Mouse (Mus musculus) left cerebral cortex, postnatal 14 days (tissue): ENCODE results near the gene Sdk2. TPM values are rescaled to one million over a fixed set of nuclear protein-coding genes. Genes with fewer than 3 reads are reported as not detected.

ENCODE experiments used
- DNase-seq, 2 experiments: peaks; one replicate each; pipeline ENCODE4 v3.0.0; 2021 to 2022; ENCODE audit warnings: low spot score in 2 of 2, mixed read lengths in 1 of 2
- intact Hi-C: fragments of 180-260 bp; cut with DNase I; formaldehyde crosslinking; loops from one replicate; pipeline ENCODE4 v1.15.1; 2025
- total RNA-seq, 2 experiments: library from RNA; stranded (reverse); gene quantifications; 2 replicates each; pipeline ENCODE4 v1.2.3; 2021

Sdk2 gene
- total RNA-seq, 2 experiments from 2014 or later, result 34.7 to 44.8 TPM

DNA sequence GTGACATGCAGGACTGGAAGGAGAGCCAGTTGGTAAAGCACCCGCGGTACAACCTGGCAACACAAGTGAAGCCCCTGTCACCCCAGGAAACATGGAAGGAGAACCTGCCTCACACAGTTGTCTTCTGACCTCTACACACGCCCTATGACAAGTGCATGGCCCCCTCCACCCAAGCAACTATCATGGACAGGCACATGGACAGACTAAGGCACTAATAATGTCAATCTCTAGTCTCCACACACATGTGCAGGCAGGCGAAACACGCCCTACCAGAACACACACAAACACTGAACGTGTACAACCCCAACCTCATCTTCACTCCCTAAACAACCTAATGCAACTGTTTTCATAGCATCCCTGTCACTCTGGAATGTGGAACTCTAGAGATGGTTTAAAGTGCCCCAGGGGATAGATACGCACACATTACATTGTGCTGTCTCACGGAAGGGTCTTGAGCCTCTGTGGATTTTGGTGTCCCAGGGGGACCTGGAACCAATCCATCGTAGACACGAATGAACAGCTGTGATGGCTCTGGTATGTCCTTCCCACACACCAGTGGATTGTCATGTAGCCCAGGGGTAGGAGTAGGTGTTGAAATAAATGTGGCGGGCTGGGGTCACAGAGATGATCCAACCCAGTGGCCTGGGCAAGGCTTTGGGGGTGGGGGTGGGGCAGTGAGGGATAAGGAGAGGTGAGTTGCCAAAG lies 329.8 kb downstream of the Sdk2 start:
- no peak for DNase-seq

GRCm38 (mm10) chr11:113735151-113735550 lies 331.7 kb downstream of the Sdk2 start:
- intact Hi-C loops, result no loop called here
- DNase-seq, result no peak

More for the DNA sequence above, 329.8 kb downstream of the Sdk2 start:
- intact Hi-C loops, result no loop called here

- intact Hi-C loops, result no loop called here
- DNase-seq, result no peak
Measured at GRCm38 (mm10) chr11:113733631-113734364, 333.0 kb downstream of the Sdk2 start.

DNA sequence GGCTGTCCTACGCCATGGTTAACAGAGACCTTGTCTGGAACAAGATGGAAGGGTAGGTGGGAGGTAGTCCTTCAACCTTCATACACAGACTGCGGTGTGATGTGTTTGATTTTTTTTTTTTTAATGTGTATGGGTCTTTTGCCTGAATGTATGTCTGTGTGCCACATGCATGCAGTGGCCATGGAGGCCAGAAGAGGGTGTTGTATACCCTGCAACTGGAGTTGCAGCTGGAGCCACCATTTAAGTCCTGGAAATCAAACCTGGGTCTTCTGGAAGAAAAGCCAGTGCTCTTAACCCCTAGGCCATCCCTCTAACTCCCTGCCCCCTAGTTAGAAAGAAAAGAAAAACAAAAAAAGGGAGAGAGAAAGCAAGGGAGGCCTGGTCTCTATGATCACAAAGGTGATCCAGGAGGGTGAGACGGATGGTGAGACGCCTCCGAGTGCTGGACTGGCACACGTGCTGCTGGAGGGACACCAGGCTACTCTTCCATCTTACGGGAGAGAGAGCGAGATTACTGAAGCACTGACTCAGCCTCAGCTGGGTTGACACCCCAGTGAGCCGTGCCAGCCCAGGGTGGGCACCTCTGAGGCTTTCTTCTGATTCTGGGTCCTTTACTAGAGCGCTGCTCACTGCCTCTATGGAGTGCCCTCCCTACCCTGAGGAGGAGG lies 334.8 kb downstream of the Sdk2 start:
- intact Hi-C loops, result no loop called here
- no peak for DNase-seq

GRCm38 (mm10) chr11:113730879-113731278 lies 336.0 kb downstream of the Sdk2 start:
- intact Hi-C loops, result no loop called here

DNA sequence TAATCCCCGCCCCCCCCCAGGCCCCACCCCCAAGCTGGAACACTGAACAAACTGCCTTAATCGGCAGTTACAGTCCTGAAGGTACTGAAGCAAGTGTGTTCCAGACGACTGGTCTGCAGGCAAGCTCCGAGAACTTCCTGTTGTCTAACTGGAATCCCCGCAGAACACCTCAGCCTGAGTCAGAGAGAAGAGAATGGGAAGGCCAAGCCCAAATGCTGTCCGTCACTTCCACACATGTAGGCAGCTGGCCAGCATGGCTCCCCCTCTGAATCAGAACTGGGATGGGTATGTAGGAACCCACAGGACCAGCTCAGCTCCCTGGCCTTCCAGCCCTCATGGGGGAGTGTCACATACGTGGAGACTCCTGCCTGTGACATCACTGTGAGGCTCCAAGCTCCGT lies 336.9 kb downstream of the Sdk2 start:
- intact Hi-C loops, result no loop called here
- no peak for DNase-seq

More at GRCm38 (mm10) chr11:113730879-113731278, 336.0 kb downstream of the Sdk2 start:
- no peak for DNase-seq

- DNase-seq, result no peak
- intact Hi-C loops, result no loop called here
Measured at GRCm38 (mm10) chr11:113729239-113729638, 337.6 kb downstream of the Sdk2 start.

DNA sequence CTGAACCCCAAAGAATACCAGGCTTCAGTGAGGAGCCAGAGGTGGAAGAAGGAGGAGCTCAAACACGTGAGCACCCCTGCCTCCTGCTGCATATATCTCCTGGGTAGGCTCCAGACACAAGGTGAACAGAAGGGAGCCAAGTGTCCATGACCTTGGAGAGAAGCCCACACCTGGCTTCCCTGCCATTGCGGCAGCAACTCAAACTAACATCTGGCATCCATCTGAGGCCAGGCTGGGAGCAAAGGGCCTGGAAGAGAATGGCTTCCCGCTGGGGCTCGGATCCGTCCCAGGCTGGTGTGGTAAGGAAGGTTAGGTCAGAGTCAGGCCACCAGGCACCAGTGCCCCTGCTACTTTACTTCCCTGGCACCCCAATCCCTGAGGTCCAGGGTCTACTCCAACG lies 338.9 kb downstream of the Sdk2 start:
- no peak for DNase-seq
- intact Hi-C loops, result no loop called here

DNA sequence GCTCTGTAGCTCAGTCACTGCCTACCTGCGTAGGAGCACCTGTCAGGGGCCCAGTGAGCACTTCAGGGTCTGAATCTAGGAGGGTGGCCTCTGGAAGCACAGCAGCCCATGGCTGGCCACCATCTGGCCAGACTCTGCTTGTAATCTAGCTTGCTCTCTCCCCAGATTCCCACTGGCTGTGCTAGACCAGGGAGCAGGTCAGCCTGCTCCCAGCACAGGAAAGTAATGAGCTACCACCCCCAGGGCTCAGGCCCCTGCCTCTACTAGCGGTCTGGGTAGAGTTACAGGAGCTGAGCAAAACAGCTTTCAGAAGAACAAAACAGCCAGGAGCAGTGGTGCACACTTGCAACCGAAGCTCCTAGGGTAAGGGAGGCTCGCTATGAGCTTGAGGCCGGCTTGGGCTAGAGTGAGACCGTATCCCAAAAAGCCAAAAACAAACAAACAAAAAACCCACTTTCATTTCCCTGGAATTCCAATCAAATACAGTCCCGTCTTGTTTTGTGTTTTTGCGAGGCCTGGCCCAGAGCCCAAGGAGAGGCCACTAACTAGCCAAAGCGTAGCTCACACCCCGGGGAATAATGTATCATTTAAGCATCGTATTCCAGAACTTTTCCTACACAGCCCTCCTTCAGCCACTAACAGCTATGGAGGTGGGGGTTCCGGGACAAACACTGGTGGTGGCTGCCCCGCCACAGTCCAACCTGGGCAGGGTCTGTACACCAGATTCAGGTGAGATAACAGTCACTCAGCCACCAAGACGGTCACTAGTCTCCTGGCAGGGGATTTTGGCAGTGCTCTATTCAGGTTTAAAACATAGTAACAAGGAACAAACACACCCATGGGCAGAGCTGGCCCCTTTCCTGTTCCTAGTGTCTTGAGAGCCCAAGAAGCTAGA lies 339.6 kb downstream of the Sdk2 start:
- intact Hi-C loops, result no loop called here
- DNase-seq, result no peak
